Mouse (Mus musculus) C2C12 (cell line): ENCODE measurements at regions not wholly inside any gene's neighbourhood (a gene's known extent, or its start where the extent isn't known, plus 50 kb on each side); places are given as distances from the start of the nearest gene placed in this dataset.

Source experiments
- CTCF ChIP-seq: IDR thresholded peaks from one replicate; pipeline ENCODE4 v1.5.1; 2011; ENCODE audit not compliant: control insufficient read depth, insufficient read depth, insufficient read length
- MAX ChIP-seq: IDR thresholded peaks from one replicate; pipeline ENCODE4 v1.6.1; 2011; ENCODE audit warnings: mild to moderate bottlenecking, control low read depth
- MYOG ChIP-seq: IDR thresholded peaks from one replicate; pipeline ENCODE4 v1.6.1; 2011; ENCODE audit not compliant: control insufficient read depth, insufficient read length; ENCODE audit errors: extremely low read depth
- USF1 ChIP-seq: IDR thresholded peaks from one replicate; pipeline ENCODE4 v1.6.1; 2011; ENCODE audit warnings: low read depth, mild to moderate bottlenecking, control low read depth, moderate library complexity

DNA sequence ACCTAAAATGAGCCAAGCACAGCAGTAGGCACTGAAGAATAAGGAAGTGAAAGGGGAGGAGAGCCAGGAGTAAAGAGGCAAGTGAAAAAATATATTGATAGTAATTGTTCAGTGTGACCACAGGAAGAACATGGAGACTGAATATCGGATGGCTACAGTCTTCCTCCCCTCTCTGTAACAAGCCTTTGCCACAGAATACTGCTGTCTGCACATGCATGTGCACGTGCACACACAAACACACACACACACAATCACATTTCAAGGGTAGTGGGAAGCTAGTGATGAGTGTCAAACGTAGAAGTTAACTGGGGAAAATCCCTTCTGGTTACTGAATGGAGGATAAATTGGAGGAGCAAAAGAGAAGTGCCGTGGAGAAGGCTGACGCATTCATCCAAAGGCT, 76.2 kb upstream of the Top1 start:
- TF ChIP-seq CTCF (no peak), MAX (no peak), USF1 (no peak), MYOG (no peak)
